In genomic region chr2:38579528-38579927, GRCm38 (mm10) we compare ENCODE assay signal across 11 mouse cellular contexts.
DNase-seq lines count a peak whose midpoint lies in the region; ATAC-seq and TF ChIP-seq lines count a peak whose summit lies in the region.
"Had no signal": no experiment of that assay in that cellular context is flagged by ENCODE, and none has a peak within 500 bp of the region (broad histone marks: within the 10 kb centered on the region; RNA-seq: fewer than 3 reads in every experiment).

No protein-coding gene starts in this region.

- peaks cover 43% of the 10 kb centered on the region for H3K4me1 ChIP-seq in forebrain, embryonic 12.5 days
- peaks cover 49% of the 10 kb centered on the region for H3K4me1 ChIP-seq in hindbrain, embryonic 13.5 days (replicated peaks)
- H3K4me1 ChIP-seq in midbrain, embryonic 16.5 days (ENCODE audit: control insufficient read depth, insufficient read depth, low read length): peaks cover 21% of the 10 kb centered on the region
- H3K4me1 ChIP-seq in kidney, adult 2 months (ENCODE audit: control insufficient read depth, insufficient read depth, low read length): no peaks in the 10 kb centered on the region

- no peak overlapping the region for H3K9ac ChIP-seq in forebrain, embryonic 12.5 days
- no peak overlapping the region for H3K9ac ChIP-seq in hindbrain, embryonic 13.5 days
- H3K9ac ChIP-seq in midbrain, embryonic 16.5 days (ENCODE audit: low read depth, low read length): peak overlapping the region; percentile 21; the same call in 1 of the 2 replicates
- H3K9ac ChIP-seq: liver, embryonic 15.5 days had no signal

- H3K9me3 ChIP-seq in forebrain, embryonic 12.5 days: no peaks in the 10 kb centered on the region
- H3K9me3 ChIP-seq in hindbrain, embryonic 13.5 days: no peaks in the 10 kb centered on the region
- H3K9me3 ChIP-seq in midbrain, embryonic 16.5 days (replicated peaks; ENCODE audit: control insufficient read depth, low read length, poor library complexity, severe bottlenecking): no peaks in the 10 kb centered on the region
- H3K9me3 ChIP-seq: liver, embryonic 15.5 days had no signal

- ATAC-seq in forebrain, embryonic 12.5 days (ENCODE audit: low FRiP score): 0 out of 2 replicates have a peak, but pooled peaks have one; percentile 7
- ATAC-seq in hindbrain, embryonic 13.5 days (ENCODE audit: low FRiP score): peak; percentile 32; the same call in 1 of the 2 replicates
- ATAC-seq in midbrain, embryonic 16.5 days: no peak
- ATAC-seq in CD4-positive, CD25-positive, alpha-beta regulatory T cell, adult 4 months: no peak

- 54% methylated on average over 1 of the region's 1 CpGs for WGBS in forebrain, embryonic 12.5 days
- 24% methylated on average over 1 of the region's 1 CpGs for whole genome bisulfite sequencing in hindbrain, embryonic 13.5 days
- WGBS in midbrain, embryonic 16.5 days: 29% methylated on average over 1 of the region's 1 CpGs
- WGBS in kidney, adult 2 months: 81% methylated on average over 1 of the region's 1 CpGs

- peaks cover 59% of the 10 kb centered on the region for H3K36me3 ChIP-seq in forebrain, embryonic 12.5 days (replicated peaks)
- H3K36me3 ChIP-seq in hindbrain, embryonic 13.5 days: peaks cover 7% of the 10 kb centered on the region; the same call in 1 of the 2 replicates
- no peaks in the 10 kb centered on the region for H3K36me3 ChIP-seq in midbrain, embryonic 16.5 days (ENCODE audit: control insufficient read depth, insufficient read depth, low read length)
- no peaks in the 10 kb centered on the region for H3K36me3 ChIP-seq in kidney, adult 2 months (ENCODE audit: control insufficient read depth, insufficient read depth, low read length)

- DNase-seq in layer of hippocampus, adult 2 months (ENCODE audit: low spot score in 2 of 2): no peak
- DNase-seq in layer of hippocampus, adult 18-20 months (ENCODE audit: low spot score in 2 of 2): no peak
- no peak for DNase-seq in kidney, adult 2 months
- no peak for DNase-seq in gastrocnemius, adult 8-10 months (ENCODE audit: low spot score in 2 of 2)
- DNase-seq: kidney, adult 9 months; thymus, postnatal 36 days had no signal

- peak overlapping the region; percentile 71 for H3K27ac ChIP-seq in layer of hippocampus, adult 2 months
- H3K27ac ChIP-seq in forebrain, embryonic 12.5 days: peak overlapping the region; percentile 71
- peak overlapping the region; percentile 84 for H3K27ac ChIP-seq in hindbrain, embryonic 13.5 days
- H3K27ac ChIP-seq in midbrain, embryonic 16.5 days (ENCODE audit: low read length): peak overlapping the region; percentile 70
- no peak overlapping the region for H3K27ac ChIP-seq in kidney, adult 2 months (ENCODE audit: insufficient read depth, low read depth, low read length)
- H3K27ac ChIP-seq: liver, embryonic 15.5 days had no signal

- no peak overlapping the region for H3K4me2 ChIP-seq in forebrain, embryonic 12.5 days
- H3K4me2 ChIP-seq in hindbrain, embryonic 13.5 days: no peak overlapping the region
- no peak overlapping the region for H3K4me2 ChIP-seq in midbrain, embryonic 16.5 days (ENCODE audit: low read length)
- H3K4me2 ChIP-seq: liver, embryonic 15.5 days had no signal

- H3K27me3 ChIP-seq in forebrain, embryonic 12.5 days: no peaks in the 10 kb centered on the region
- H3K27me3 ChIP-seq in hindbrain, embryonic 13.5 days: no peaks in the 10 kb centered on the region
- H3K27me3 ChIP-seq in midbrain, embryonic 16.5 days (ENCODE audit: control insufficient read depth, insufficient read depth, low read depth, low read length): no peaks in the 10 kb centered on the region
- H3K27me3 ChIP-seq in kidney, adult 2 months (replicated peaks; ENCODE audit: control insufficient read depth, insufficient read depth, low read length): no peaks in the 10 kb centered on the region
- H3K27me3 ChIP-seq: liver, embryonic 15.5 days had no signal

- no peak for TF ChIP-seq CTCF in layer of hippocampus, adult 2 months (conservative IDR thresholded peaks at IDR 0.05)
- TF ChIP-seq CTCF in kidney, adult 2 months (conservative IDR thresholded peaks at IDR 0.05; ENCODE audit: insufficient read depth, insufficient read length, low read depth, low read length): no peak

- H3K4me3 ChIP-seq in layer of hippocampus, adult 2 months: no peak overlapping the region
- H3K4me3 ChIP-seq in forebrain, embryonic 12.5 days (replicated peaks): no peak overlapping the region
- no peak overlapping the region for H3K4me3 ChIP-seq in hindbrain, embryonic 13.5 days
- no peak overlapping the region for H3K4me3 ChIP-seq in midbrain, embryonic 16.5 days (ENCODE audit: low read depth, low read length)
- H3K4me3 ChIP-seq in kidney, adult 2 months (ENCODE audit: insufficient read depth, low read depth, low read length): no peak overlapping the region
- H3K4me3 ChIP-seq: liver, embryonic 15.5 days had no signal

- no peak for TF ChIP-seq POLR2A in kidney, adult 2 months (IDR thresholded peaks at IDR 0.05; ENCODE audit: low read depth, low read length)

Comparison
In these comparisons a context has a peak if more than half of its experiments do, and no peak if none do; other contexts are left out.
1. ATAC-seq: peak in forebrain, embryonic 12.5 days (single experiment) and hindbrain, embryonic 13.5 days (single experiment); none in midbrain, embryonic 16.5 days (single experiment) and CD4-positive, CD25-positive, alpha-beta regulatory T cell, adult 4 months (single experiment).